Mouse (Mus musculus): ENCODE measurements around the gene Gm28051. TPM values are rescaled to one million over a fixed set of nuclear protein-coding genes. Genes with fewer than 3 reads are reported as not detected.

Gene Gm28051
- polyA plus RNA-seq, 1 experiment from 2014 or later, result not detected

GRCm38 (mm10) chr12:102733381-102733780 lies 24.2 kb downstream of the Gm28051 start:
- 17% methylated on average over 4 of the region's 5 CpGs for WGBS
- Histone ChIP-seq H3K4me1 (replicated peaks; ENCODE audit: control insufficient read depth, insufficient read depth, low read length) (peaks cover 19% of the 10 kb centered on the region), H3K4me3 (ENCODE audit: low read depth, low read length) (no peak overlapping the region)

GRCm38 (mm10) chr12:102730798-102731619 lies 26.6 kb downstream of the Gm28051 start:
- no peaks in the 10 kb centered on the region for H3K36me3 ChIP-seq (ENCODE audit: control insufficient read depth, insufficient read depth, low read length)
- H3K4me3 ChIP-seq (ENCODE audit: low read depth, low read length), result peak overlapping the region; percentile 16; the same call in 1 of the 2 replicates
- no peaks in the 10 kb centered on the region for H3K9me3 ChIP-seq (ENCODE audit: control insufficient read depth, low read length)
- H3K4me2 ChIP-seq (ENCODE audit: low read depth, low read length, severe bottlenecking), result peak overlapping the region; percentile 41
- ATAC-seq (replicated peaks; ENCODE audit: low FRiP score) (peak; percentile 13; the same call in 1 of the 2 replicates), DNase-seq (ENCODE audit: low spot score) (no peak)
- peak overlapping the region; percentile 95 for H3K27ac ChIP-seq (ENCODE audit: low read depth, low read length)
- H3K4me1 ChIP-seq (replicated peaks; ENCODE audit: control insufficient read depth, insufficient read depth, low read length), result peaks cover 19% of the 10 kb centered on the region
- no peak overlapping the region for H3K9ac ChIP-seq (ENCODE audit: low read length)
- WGBS, result 27% methylated on average over 16 of the region's 16 CpGs
- no peaks in the 10 kb centered on the region for H3K27me3 ChIP-seq (ENCODE audit: control insufficient read depth, insufficient read depth, low read length)

More at GRCm38 (mm10) chr12:102733381-102733780, 24.2 kb downstream of the Gm28051 start:
- Histone ChIP-seq H3K27me3 (ENCODE audit: control insufficient read depth, insufficient read depth, low read length) (no peaks in the 10 kb centered on the region), H3K27ac (ENCODE audit: low read depth, low read length) (no peak overlapping the region), H3K4me2 (ENCODE audit: low read depth, low read length, severe bottlenecking) (no peak overlapping the region), H3K36me3 (ENCODE audit: control insufficient read depth, insufficient read depth, low read length) (no peaks in the 10 kb centered on the region), H3K9ac (ENCODE audit: low read length) (no peak overlapping the region), H3K9me3 (ENCODE audit: control insufficient read depth, low read length) (no peaks in the 10 kb centered on the region)
- peak; percentile 83 for DNase-seq (ENCODE audit: low spot score)
- ATAC-seq (replicated peaks; ENCODE audit: low FRiP score), result no peak

GRCm38 (mm10) chr12:102729855-102730797 lies 27.4 kb downstream of the Gm28051 start:
- H3K4me3 ChIP-seq (ENCODE audit: low read depth, low read length), result peak overlapping the region; percentile 16; the same call in 1 of the 2 replicates
- H3K27ac ChIP-seq (ENCODE audit: low read depth, low read length), result peak overlapping the region; percentile 95
- no peaks in the 10 kb centered on the region for H3K9me3 ChIP-seq (ENCODE audit: control insufficient read depth, low read length)
- no peaks in the 10 kb centered on the region for H3K36me3 ChIP-seq (ENCODE audit: control insufficient read depth, insufficient read depth, low read length)
- H3K4me1 ChIP-seq (replicated peaks; ENCODE audit: control insufficient read depth, insufficient read depth, low read length), result peaks cover 19% of the 10 kb centered on the region
- ATAC-seq (replicated peaks; ENCODE audit: low FRiP score) (peak; percentile 99), DNase-seq (ENCODE audit: low spot score) (peak; percentile 92)
- H3K9ac ChIP-seq (ENCODE audit: low read length), result peak overlapping the region; percentile 44; the same call in 1 of the 2 replicates
- peak overlapping the region; percentile 41 for H3K4me2 ChIP-seq (ENCODE audit: low read depth, low read length, severe bottlenecking)
- H3K27me3 ChIP-seq (ENCODE audit: control insufficient read depth, insufficient read depth, low read length), result no peaks in the 10 kb centered on the region
- 35% methylated on average over 26 of the region's 26 CpGs for WGBS

GRCm38 (mm10) chr12:102725761-102726175 lies 31.8 kb downstream of the Gm28051 start:
- Histone ChIP-seq H3K36me3 (ENCODE audit: control insufficient read depth, insufficient read depth, low read length) (no peaks in the 10 kb centered on the region), H3K4me3 (ENCODE audit: low read depth, low read length) (no peak overlapping the region), H3K4me2 (ENCODE audit: low read depth, low read length, severe bottlenecking) (no peak overlapping the region), H3K9ac (ENCODE audit: low read length) (no peak overlapping the region), H3K27me3 (ENCODE audit: control insufficient read depth, insufficient read depth, low read length) (no peaks in the 10 kb centered on the region), H3K9me3 (ENCODE audit: control insufficient read depth, low read length) (no peaks in the 10 kb centered on the region), H3K4me1 (replicated peaks; ENCODE audit: control insufficient read depth, insufficient read depth, low read length) (peaks cover 12% of the 10 kb centered on the region), H3K27ac (ENCODE audit: low read depth, low read length) (no peak overlapping the region)
- ATAC-seq (replicated peaks; ENCODE audit: low FRiP score), result no peak
- WGBS, result 81% methylated on average over 7 of the region's 7 CpGs
- no peak for DNase-seq (ENCODE audit: low spot score)

GRCm38 (mm10) chr12:102725146-102725545 lies 32.4 kb downstream of the Gm28051 start:
- Histone ChIP-seq H3K9me3 (ENCODE audit: control insufficient read depth, low read length) (no peaks in the 10 kb centered on the region), H3K27ac (ENCODE audit: low read depth, low read length) (no peak overlapping the region), H3K4me1 (replicated peaks; ENCODE audit: control insufficient read depth, insufficient read depth, low read length) (peaks cover 7% of the 10 kb centered on the region), H3K4me2 (ENCODE audit: low read depth, low read length, severe bottlenecking) (no peak overlapping the region), H3K36me3 (ENCODE audit: control insufficient read depth, insufficient read depth, low read length) (no peaks in the 10 kb centered on the region), H3K4me3 (ENCODE audit: low read depth, low read length) (no peak overlapping the region), H3K9ac (ENCODE audit: low read length) (no peak overlapping the region), H3K27me3 (ENCODE audit: control insufficient read depth, insufficient read depth, low read length) (no peaks in the 10 kb centered on the region)
- ATAC-seq (replicated peaks; ENCODE audit: low FRiP score) (no peak), DNase-seq (ENCODE audit: low spot score) (no peak)
- WGBS, result 91% methylated on average over 6 of the region's 6 CpGs

- Histone ChIP-seq H3K4me1 (replicated peaks; ENCODE audit: control insufficient read depth, insufficient read depth, low read length) (0 out of 2 replicates have a peak, but pooled peaks cover 2% of the 10 kb centered on the region), H3K27ac (ENCODE audit: low read depth, low read length) (no peak overlapping the region), H3K9me3 (ENCODE audit: control insufficient read depth, low read length) (no peaks in the 10 kb centered on the region), H3K36me3 (ENCODE audit: control insufficient read depth, insufficient read depth, low read length) (no peaks in the 10 kb centered on the region), H3K27me3 (ENCODE audit: control insufficient read depth, insufficient read depth, low read length) (no peaks in the 10 kb centered on the region), H3K9ac (ENCODE audit: low read length) (no peak overlapping the region), H3K4me3 (ENCODE audit: low read depth, low read length) (no peak overlapping the region), H3K4me2 (ENCODE audit: low read depth, low read length, severe bottlenecking) (no peak overlapping the region)
- ATAC-seq (replicated peaks; ENCODE audit: low FRiP score) (no peak), DNase-seq (ENCODE audit: low spot score) (no peak)
- WGBS, result 86% methylated on average over 6 of the region's 6 CpGs
These were observed 33.7 kb downstream of the Gm28051 start for GRCm38 (mm10) chr12:102723861-102724260.

- no peak overlapping the region for H3K27ac ChIP-seq (ENCODE audit: low read depth, low read length)
- no peaks in the 10 kb centered on the region for H3K9me3 ChIP-seq (ENCODE audit: control insufficient read depth, low read length)
- no peak overlapping the region for H3K4me2 ChIP-seq (ENCODE audit: low read depth, low read length, severe bottlenecking)
- no peak overlapping the region for H3K9ac ChIP-seq (ENCODE audit: low read length)
- no peak for DNase-seq (ENCODE audit: low spot score)
- H3K27me3 ChIP-seq (ENCODE audit: control insufficient read depth, insufficient read depth, low read length), result no peaks in the 10 kb centered on the region
- H3K4me3 ChIP-seq (ENCODE audit: low read depth, low read length), result no peak overlapping the region
- 0 out of 2 replicates have a peak, but pooled peaks cover 2% of the 10 kb centered on the region for H3K4me1 ChIP-seq (replicated peaks; ENCODE audit: control insufficient read depth, insufficient read depth, low read length)
- ATAC-seq (replicated peaks; ENCODE audit: low FRiP score), result no peak
- H3K36me3 ChIP-seq (ENCODE audit: control insufficient read depth, insufficient read depth, low read length), result no peaks in the 10 kb centered on the region
- WGBS, result 74% methylated on average over 8 of the region's 8 CpGs
These were observed 34.6 kb downstream of the Gm28051 start for GRCm38 (mm10) chr12:102722966-102723365.

GRCm38 (mm10) chr12:102722451-102722850 lies 35.1 kb downstream of the Gm28051 start:
- Histone ChIP-seq H3K4me1 (replicated peaks; ENCODE audit: control insufficient read depth, insufficient read depth, low read length) (0 out of 2 replicates have a peak, but pooled peaks cover 2% of the 10 kb centered on the region), H3K27ac (ENCODE audit: low read depth, low read length) (no peak overlapping the region), H3K36me3 (ENCODE audit: control insufficient read depth, insufficient read depth, low read length) (no peaks in the 10 kb centered on the region), H3K27me3 (ENCODE audit: control insufficient read depth, insufficient read depth, low read length) (no peaks in the 10 kb centered on the region), H3K4me2 (ENCODE audit: low read depth, low read length, severe bottlenecking) (no peak overlapping the region), H3K9me3 (ENCODE audit: control insufficient read depth, low read length) (no peaks in the 10 kb centered on the region), H3K9ac (ENCODE audit: low read length) (no peak overlapping the region), H3K4me3 (ENCODE audit: low read depth, low read length) (no peak overlapping the region)
- 59% methylated on average over 11 of the region's 11 CpGs for WGBS
- DNase-seq (ENCODE audit: low spot score) (no peak), ATAC-seq (replicated peaks; ENCODE audit: low FRiP score) (peak; percentile 25; the same call in 1 of the 2 replicates)

Data from forebrain, embryonic 11.5 days (tissue).